Mouse (Mus musculus) G1E-ER4 (cell line): Measurements from ENCODE around the gene Srp9. TPM values are rescaled to one million over a fixed set of nuclear protein-coding genes. Genes with fewer than 3 reads are reported as not detected.

Experiments used
- GATA1 ChIP-seq: IDR thresholded peaks from one replicate; pipeline ENCODE4 v1.8.0; 2012; ENCODE audit warnings: low read length, inconsistent platforms
- polyA plus RNA-seq: library from polyadenylated mRNA; stranded (reverse); fragments of >175 nt; gene quantifications from 2 replicates; pipeline ENCODE4 v1.2.3, GENCODE M21; 2012

The Srp9 gene
- polyA plus RNA-seq, 1 experiment = 47.7 TPM

DNA sequence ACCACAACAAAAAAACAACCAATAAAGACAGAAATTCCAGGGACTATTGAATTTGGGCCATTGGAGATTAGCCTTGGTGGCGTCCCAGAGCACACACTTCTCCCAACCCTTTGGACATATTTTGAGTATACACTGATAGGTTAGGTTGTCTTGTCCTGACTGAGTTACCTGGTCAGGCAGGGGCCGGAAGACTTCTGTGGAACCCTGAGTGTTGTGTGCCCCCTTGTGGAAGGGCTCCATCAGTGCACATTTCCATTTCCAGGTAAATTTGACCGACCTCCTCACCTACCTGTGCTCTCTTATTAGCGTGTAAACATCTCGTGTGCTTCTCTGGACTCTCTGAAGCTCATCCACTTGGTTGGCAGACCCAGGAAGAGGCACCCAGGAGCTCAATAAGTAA, 9.3 kb upstream of the Srp9 start:
- TF ChIP-seq GATA1 = no peak

DNA sequence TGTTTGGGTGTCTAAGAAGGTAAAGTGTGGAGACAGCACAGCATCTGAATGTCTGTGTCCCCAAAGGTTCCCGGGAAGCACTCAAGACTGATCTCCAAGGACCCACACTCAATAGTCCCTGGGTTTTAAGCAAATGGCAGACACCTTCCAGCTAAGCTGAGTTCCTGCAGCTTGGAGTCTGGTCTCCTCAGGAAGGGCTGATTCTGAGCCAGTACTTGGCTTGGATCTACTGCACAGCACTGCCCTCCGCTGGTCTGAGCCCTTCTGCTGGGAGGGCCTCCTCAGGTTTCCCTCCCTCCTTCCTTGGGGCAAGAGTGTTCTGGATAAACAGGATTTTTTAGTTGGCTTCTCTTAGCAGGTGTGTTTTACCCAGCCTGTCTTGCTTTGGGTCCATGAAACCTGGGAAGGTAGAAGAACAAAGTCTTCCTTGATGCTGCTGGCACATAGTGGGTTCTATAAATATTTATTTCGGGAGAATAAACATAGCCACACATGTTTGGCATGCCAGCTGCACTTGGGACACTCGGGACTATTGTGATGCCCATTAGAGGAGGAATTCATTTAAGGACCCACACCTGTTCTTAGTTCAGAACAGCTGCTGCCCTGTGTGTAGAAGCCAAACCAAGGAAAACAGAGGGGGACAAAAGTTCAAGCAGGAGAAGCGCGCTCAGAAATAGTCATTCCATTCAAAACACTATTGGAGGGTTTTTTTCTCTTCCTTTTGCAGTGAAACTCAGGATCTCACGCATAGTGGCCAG, 8.7 kb upstream of the Srp9 start:
- no peak for TF ChIP-seq GATA1

GRCm38 (mm10) chr1:182122413-182122812, 2.1 kb upstream of the Srp9 start:
- TF ChIP-seq GATA1 = no peak

DNA sequence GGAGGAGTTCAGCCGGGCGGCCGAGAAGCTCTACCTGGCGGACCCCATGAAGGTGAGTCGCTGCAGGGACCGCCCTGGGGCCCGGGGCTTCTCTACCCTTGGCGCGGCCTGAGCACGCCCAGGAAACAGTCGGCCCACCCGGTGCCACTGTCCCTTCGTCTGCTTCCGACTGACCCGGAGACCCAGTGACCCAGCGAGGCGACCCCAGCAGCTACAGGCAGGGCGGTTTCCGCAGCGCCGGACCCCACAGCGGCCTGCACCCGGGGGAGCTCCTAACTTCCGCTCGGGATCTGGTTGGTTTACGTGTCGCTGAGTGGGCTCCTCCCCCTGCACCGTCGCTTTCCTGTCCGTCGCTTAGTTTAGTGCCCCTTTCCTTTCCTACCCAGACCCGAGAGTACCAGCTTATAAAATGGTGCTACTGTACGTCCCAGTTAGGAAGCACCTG, 409 bp downstream of the Srp9 start:
- TF ChIP-seq GATA1 = no peak

GRCm38 (mm10) chr1:182130830-182131229, 6.3 kb downstream of the Srp9 start:
- TF ChIP-seq GATA1 = no peak

GRCm38 (mm10) chr1:182137204-182138125, 12.9 kb downstream of the Srp9 start:
- no peak for TF ChIP-seq GATA1

DNA sequence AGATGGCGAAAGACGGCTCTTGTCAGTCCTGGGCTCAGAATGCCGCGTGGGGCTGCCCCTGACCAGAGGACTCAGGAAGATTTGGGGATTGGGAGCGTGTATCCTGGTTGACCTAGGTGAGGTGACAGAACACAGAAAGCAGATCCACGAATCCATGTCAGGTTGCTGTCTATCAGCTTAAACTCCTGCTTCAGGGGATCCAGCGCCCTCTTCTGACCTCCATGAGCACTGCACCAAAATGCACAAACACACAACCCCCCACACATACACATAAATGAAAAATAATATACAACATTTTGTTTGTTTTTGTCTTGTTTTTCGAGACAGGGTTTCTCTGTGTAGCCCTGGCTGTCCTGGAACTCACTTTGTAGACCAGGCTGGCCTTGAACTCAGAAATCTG, 13.6 kb downstream of the Srp9 start:
- no peak for TF ChIP-seq GATA1

DNA sequence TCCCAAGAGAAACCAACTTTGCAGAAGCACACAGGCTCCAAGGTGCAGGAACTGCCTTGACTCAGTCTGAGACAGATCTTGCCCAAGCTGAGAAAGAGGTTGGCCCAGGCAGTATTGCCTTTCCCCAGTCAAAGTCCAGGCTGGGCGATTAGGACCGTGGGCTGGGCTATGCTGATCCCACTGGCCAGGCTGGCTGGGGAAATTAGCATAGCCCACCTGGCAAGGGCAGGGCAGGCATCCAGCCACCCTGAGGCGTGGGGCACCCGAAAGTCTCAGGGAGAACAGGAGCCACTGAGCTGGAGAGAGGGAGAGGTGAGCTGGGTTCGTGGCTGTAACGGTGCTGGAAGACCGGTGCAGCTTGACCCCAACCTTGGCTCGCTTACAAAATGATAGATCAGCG, 15.4 kb downstream of the Srp9 start:
- TF ChIP-seq GATA1 = no peak

DNA sequence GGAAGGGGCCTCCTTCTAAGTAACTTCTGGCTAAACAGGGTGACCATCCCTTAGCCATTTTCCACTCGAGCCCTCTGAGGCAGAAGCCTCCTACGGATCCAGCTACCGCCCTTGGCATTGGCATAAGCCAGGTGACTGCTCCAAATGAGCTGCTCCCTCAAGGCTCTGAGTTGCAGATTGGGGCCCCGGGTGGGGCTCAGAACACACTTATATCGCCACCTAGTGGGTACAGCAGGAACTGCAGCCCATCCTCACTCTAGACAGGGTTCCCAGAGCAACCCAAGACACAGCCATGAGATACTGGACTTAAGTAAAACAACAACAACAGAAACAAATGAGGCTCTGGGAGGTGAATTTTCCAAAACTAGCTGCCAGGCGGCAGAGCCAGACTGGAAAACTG, 15.8 kb downstream of the Srp9 start:
- TF ChIP-seq GATA1 = no peak

DNA sequence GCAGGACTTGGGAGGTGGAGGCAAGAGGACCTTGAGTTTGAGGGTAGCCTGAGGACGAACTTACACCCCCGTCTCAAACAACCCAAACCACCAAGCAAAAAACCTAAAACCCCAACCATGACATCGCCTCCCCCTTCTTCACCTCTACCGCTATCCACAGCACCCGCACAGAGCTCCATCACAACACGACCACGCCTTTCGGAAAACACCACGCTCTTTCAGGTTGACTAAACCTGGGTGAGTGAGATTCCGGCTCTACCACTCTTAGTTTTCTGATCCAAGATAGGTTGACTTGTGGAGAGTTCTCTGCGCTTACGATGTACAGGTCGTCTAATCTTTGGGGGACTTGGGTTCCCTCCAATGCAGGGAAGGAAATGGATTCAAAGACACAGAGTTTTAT, 18.2 kb downstream of the Srp9 start:
- TF ChIP-seq GATA1 = no peak

DNA sequence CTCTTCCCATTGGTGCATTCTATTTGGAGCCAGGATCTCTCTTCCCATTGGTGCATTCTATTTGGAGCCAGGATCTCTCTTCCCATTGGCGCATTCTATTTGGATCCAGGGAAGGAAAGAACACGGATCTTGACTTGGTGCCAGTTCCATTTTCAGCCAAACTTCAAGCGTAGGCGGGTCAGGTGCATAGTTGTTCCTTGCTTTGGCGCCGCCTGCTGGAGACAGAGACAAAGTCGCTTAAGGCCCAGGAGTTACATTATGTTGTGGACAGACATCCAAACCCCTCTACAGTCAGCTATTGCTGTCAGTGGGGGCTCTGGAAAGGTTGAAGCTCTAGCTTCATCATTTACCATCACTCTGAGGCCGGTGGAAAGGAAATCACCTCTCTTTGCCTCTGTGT, 18.8 kb downstream of the Srp9 start:
- TF ChIP-seq GATA1 = no peak

DNA sequence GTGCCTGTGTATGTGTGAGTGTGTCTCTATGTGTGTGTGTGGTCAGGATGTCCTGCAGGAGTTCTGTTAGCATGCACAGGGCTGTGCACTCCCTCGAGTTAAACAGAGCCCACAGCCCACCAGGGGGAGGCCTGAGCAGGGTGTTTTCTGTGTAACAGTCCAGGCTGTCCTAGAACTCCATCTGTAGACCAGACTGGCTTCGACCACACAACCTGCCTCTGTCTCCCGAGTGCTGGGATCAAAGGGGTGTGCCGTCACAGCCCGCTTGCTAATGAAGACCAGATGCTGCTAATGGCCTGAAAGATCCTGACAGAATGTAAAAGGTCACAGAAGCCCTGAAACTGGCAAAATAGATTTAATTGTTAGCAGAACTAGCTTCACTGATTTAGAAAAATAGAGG, 21.0 kb downstream of the Srp9 start:
- no peak for TF ChIP-seq GATA1

- TF ChIP-seq GATA1 = no peak
Measured at GRCm38 (mm10) chr1:182148864-182149514, 24.5 kb downstream of the Srp9 start.

- no peak for TF ChIP-seq GATA1
Measured at GRCm38 (mm10) chr1:182149966-182150365, 25.4 kb downstream of the Srp9 start.

DNA sequence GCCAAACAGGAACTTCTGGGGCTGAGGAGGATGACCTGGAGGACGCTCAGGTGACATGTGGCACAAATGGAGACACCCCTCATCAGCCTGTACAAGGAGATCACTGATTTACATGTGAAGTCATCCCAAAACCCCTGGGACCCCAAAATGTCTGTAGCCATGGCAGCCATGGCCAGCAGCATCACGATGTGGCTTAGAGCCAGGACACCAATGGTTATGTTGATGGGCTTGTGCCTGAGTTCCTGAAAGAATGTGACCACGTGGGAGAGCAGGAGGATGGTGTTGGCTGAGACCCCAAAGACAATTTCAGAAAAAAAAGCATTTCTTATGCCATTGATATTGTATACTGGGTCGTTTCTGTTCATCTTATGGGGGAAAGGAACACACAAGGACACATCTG, 33.2 kb downstream of the Srp9 start:
- TF ChIP-seq GATA1 = no peak

GRCm38 (mm10) chr1:182159575-182159974, 35.0 kb downstream of the Srp9 start:
- TF ChIP-seq GATA1 = no peak

- no peak for TF ChIP-seq GATA1
Measured at GRCm38 (mm10) chr1:182162951-182163350, 38.4 kb downstream of the Srp9 start.
